Mouse (Mus musculus) right cerebral cortex, postnatal 10 days (tissue): ENCODE results near the gene Wsb2.
"Not testable (repeated sequence)": the region's sequence is repeated elsewhere in the genome, so short reads cannot be mapped to it uniquely, and the experiment has no call there.

Experiments
- DNase-seq, 2 experiments: peaks; one replicate each; pipeline ENCODE4 v3.0.0; 2021; ENCODE audit warnings: low spot score in 2 of 2

Gene Wsb2

GRCm38 (mm10) chr5:117388296-117388751, 31.2 kb downstream of the Wsb2 start:
- DNase-seq, result peak; percentile 53 to 57

- DNase-seq, result peak; percentile 97
Observed at GRCm38 (mm10) chr5:117388877-117389276, 31.8 kb downstream of the Wsb2 start, which contains the start of gene Rfc5. Gene Rfc5, minus strand, starts transcription at chr5:117389047.

GRCm38 (mm10) chr5:117390895-117391294, 33.8 kb downstream of the Wsb2 start:
- DNase-seq, result no peak

- no peak for DNase-seq
Observed at GRCm38 (mm10) chr5:117395834-117396233, 38.7 kb downstream of the Wsb2 start.

GRCm38 (mm10) chr5:117396596-117397014, 39.5 kb downstream of the Wsb2 start:
- DNase-seq, result no peak

- no peak for DNase-seq
Observed at GRCm38 (mm10) chr5:117397371-117397770, 40.3 kb downstream of the Wsb2 start.

- DNase-seq, result no peak
Observed at GRCm38 (mm10) chr5:117398007-117398550, 41.0 kb downstream of the Wsb2 start.

GRCm38 (mm10) chr5:117399281-117399680, 42.2 kb downstream of the Wsb2 start:
- no peak for DNase-seq

- no peak for DNase-seq
Observed at GRCm38 (mm10) chr5:117403609-117404008, 46.5 kb downstream of the Wsb2 start.

GRCm38 (mm10) chr5:117404671-117405070, 47.6 kb downstream of the Wsb2 start:
- not testable (repeated sequence) for DNase-seq

GRCm38 (mm10) chr5:117408216-117408615, 51.1 kb downstream of the Wsb2 start:
- no peak for DNase-seq

- DNase-seq, result no peak
Observed at GRCm38 (mm10) chr5:117409369-117409768, 52.3 kb downstream of the Wsb2 start.

- DNase-seq, result peak; percentile 84 to 87
Observed at GRCm38 (mm10) chr5:117413507-117414501, 56.7 kb downstream of the Wsb2 start, which contains the start of gene Ksr2. Gene Ksr2, plus strand, starts transcription at chr5:117414000.

- DNase-seq, result peak; percentile 53 to 58
Observed at GRCm38 (mm10) chr5:117414611-117415010, 57.5 kb downstream of the Wsb2 start.

- DNase-seq, result peak; percentile 43 to 53
Observed at GRCm38 (mm10) chr5:117415011-117415912, 58.2 kb downstream of the Wsb2 start.

GRCm38 (mm10) chr5:117417442-117417841, 60.3 kb downstream of the Wsb2 start:
- no peak for DNase-seq
